Mouse (Mus musculus) heart, embryonic 15.5 days (tissue): Measurements from ENCODE around the gene Aatf. TPM values are rescaled to one million over a fixed set of nuclear protein-coding genes. Genes with fewer than 3 reads are reported as not detected.
A peak's percentile ranks its signal among the peaks of the same experiment; 100 is the strongest.

ENCODE experiments used
- ATAC-seq: fragments of 200-750 bp; cut with Nextera tagmentation; replicated peaks from 2 replicates; pipeline ENCODE4 v1.8.0; 2017; ENCODE audit warnings: low read depth, moderate TSS enrichment; ENCODE audit not compliant: insufficient number of reproducible peaks, insufficient read depth, low FRiP score
- H3K27ac ChIP-seq: fragments of 300-500 bp; sonication (generic); 2 replicates; pipeline ENCODE4 v1.5.1; 2015; ENCODE audit warnings: mild to moderate bottlenecking, inconsistent platforms
- H3K27me3 ChIP-seq: fragments of 300-500 bp; sonication (generic); 2 replicates; pipeline ENCODE4 v1.6.1; 2015; ENCODE audit warnings: inconsistent platforms
- H3K36me3 ChIP-seq: fragments of 300-500 bp; sonication (generic); 2 replicates; pipeline ENCODE4 v1.6.1; 2015; ENCODE audit warnings: mild to moderate bottlenecking, inconsistent platforms
- H3K4me1 ChIP-seq: fragments of 300-500 bp; sonication (generic); replicated peaks from 2 replicates; pipeline ENCODE4 v1.6.1; 2015; ENCODE audit warnings: inconsistent platforms
- H3K4me2 ChIP-seq: fragments of 300-500 bp; sonication (generic); 2 replicates; pipeline ENCODE4 v1.6.1; 2015; ENCODE audit warnings: inconsistent platforms, mild to moderate bottlenecking, moderate library complexity
- H3K4me3 ChIP-seq: fragments of 300-500 bp; sonication (generic); 2 replicates; pipeline ENCODE4 v1.5.1; 2015; ENCODE audit warnings: mild to moderate bottlenecking, inconsistent platforms
- H3K9ac ChIP-seq: fragments of 300-500 bp; sonication (generic); 2 replicates; pipeline ENCODE4 v1.6.1; 2015; ENCODE audit warnings: mild to moderate bottlenecking, inconsistent platforms
- H3K9me3 ChIP-seq: fragments of 300-500 bp; sonication (generic); replicated peaks from 2 replicates; pipeline ENCODE4 v1.6.1; 2016; ENCODE audit warnings: inconsistent platforms
- WGBS: fragments of 180-500 bp; shearing (Covaris S2); methylation state at CpG from one replicate; pipeline ENCODE4 v1.1.7; 2015; ENCODE audit warnings: mixed read lengths; 5-methylcytosine and 5-hydroxymethylcytosine counted together
- polyA plus RNA-seq: library from polyadenylated mRNA; unstranded; fragments of >200 nt; fragmentation: Nextera tagmentation; extraction: Ambion mirVana; gene quantifications from 2 replicates; pipeline ENCODE4 v1.2.1, GENCODE M21; 2015

The Aatf gene
- polyA plus RNA-seq, 1 experiment from 2014 or later: 26.2 TPM

- 11% methylated on average over 31 of the region's 31 CpGs for WGBS
Observed at GRCm38 (mm10) chr11:84520269-84521070, 7.1 kb upstream of the Aatf start.

GRCm38 (mm10) chr11:84519576-84520268 is 6.4 kb upstream of the Aatf start:
- Histone ChIP-seq H3K36me3 (no peaks in the 10 kb centered on the region), H3K4me2 (no peak overlapping the region), H3K9ac (no peak overlapping the region), H3K27me3 (peaks cover 97% of the 10 kb centered on the region), H3K4me3 (0 out of 2 replicates have a peak overlapping the region, but pooled peaks have one; percentile 1), H3K4me1 (peaks cover 18% of the 10 kb centered on the region), H3K27ac (no peak overlapping the region), H3K9me3 (no peaks in the 10 kb centered on the region)
- no peak for ATAC-seq
- WGBS: 25% methylated on average over 34 of the region's 34 CpGs

More at GRCm38 (mm10) chr11:84520269-84521070, 7.1 kb upstream of the Aatf start:
- H3K36me3 ChIP-seq: no peaks in the 10 kb centered on the region
- peaks cover 26% of the 10 kb centered on the region for H3K4me1 ChIP-seq
- no peak overlapping the region for H3K4me2 ChIP-seq
- no peak overlapping the region for H3K27ac ChIP-seq
- no peaks in the 10 kb centered on the region for H3K9me3 ChIP-seq
- H3K27me3 ChIP-seq: peaks cover 97% of the 10 kb centered on the region
- no peak for ATAC-seq
- H3K9ac ChIP-seq: no peak overlapping the region
- 0 out of 2 replicates have a peak overlapping the region, but pooled peaks have one; percentile 1 for H3K4me3 ChIP-seq

- no peak for ATAC-seq
- H3K4me2 ChIP-seq: no peak overlapping the region
- H3K9ac ChIP-seq: no peak overlapping the region
- H3K27me3 ChIP-seq: peaks cover 97% of the 10 kb centered on the region
- no peaks in the 10 kb centered on the region for H3K36me3 ChIP-seq
- WGBS: 50% methylated on average over 12 of the region's 12 CpGs
- H3K4me1 ChIP-seq: peaks cover 13% of the 10 kb centered on the region
- H3K4me3 ChIP-seq: no peak overlapping the region
- H3K9me3 ChIP-seq: no peaks in the 10 kb centered on the region
- H3K27ac ChIP-seq: no peak overlapping the region
Observed at GRCm38 (mm10) chr11:84519036-84519435, 5.7 kb upstream of the Aatf start.

GRCm38 (mm10) chr11:84518261-84518660 is 4.9 kb upstream of the Aatf start:
- Histone ChIP-seq H3K36me3 (no peaks in the 10 kb centered on the region), H3K9ac (no peak overlapping the region), H3K4me3 (no peak overlapping the region), H3K27me3 (peaks cover 89% of the 10 kb centered on the region), H3K4me2 (no peak overlapping the region), H3K9me3 (no peaks in the 10 kb centered on the region), H3K4me1 (peaks cover 12% of the 10 kb centered on the region), H3K27ac (no peak overlapping the region)
- 67% methylated on average over 5 of the region's 5 CpGs for WGBS
- no peak for ATAC-seq

- no peaks in the 10 kb centered on the region for H3K36me3 ChIP-seq
- no peak overlapping the region for H3K4me3 ChIP-seq
- no peak overlapping the region for H3K4me2 ChIP-seq
- H3K4me1 ChIP-seq: peaks cover 14% of the 10 kb centered on the region
- no peak overlapping the region for H3K27ac ChIP-seq
- WGBS: 35% methylated on average over 2 of the region's 2 CpGs
- no peak for ATAC-seq
- H3K9me3 ChIP-seq: no peaks in the 10 kb centered on the region
- no peak overlapping the region for H3K9ac ChIP-seq
- peaks cover 81% of the 10 kb centered on the region for H3K27me3 ChIP-seq
Observed at GRCm38 (mm10) chr11:84517431-84517830, 4.1 kb upstream of the Aatf start.

GRCm38 (mm10) chr11:84516501-84517240 is 3.3 kb upstream of the Aatf start:
- Histone ChIP-seq H3K27ac (no peak overlapping the region), H3K4me1 (peaks cover 18% of the 10 kb centered on the region), H3K4me3 (no peak overlapping the region), H3K9me3 (no peaks in the 10 kb centered on the region), H3K27me3 (peaks cover 73% of the 10 kb centered on the region), H3K9ac (no peak overlapping the region), H3K36me3 (no peaks in the 10 kb centered on the region), H3K4me2 (no peak overlapping the region)
- no peak for ATAC-seq
- WGBS: 15% methylated on average over 14 of the region's 14 CpGs

- H3K4me2 ChIP-seq: peak overlapping the region; percentile 88; the same call in 1 of the 2 replicates
- H3K9me3 ChIP-seq: no peaks in the 10 kb centered on the region
- 0 out of 2 replicates have a peak overlapping the region, but pooled peaks have one; percentile 67 for H3K4me3 ChIP-seq
- H3K36me3 ChIP-seq: peaks cover 20% of the 10 kb centered on the region; the same call in 1 of the 2 replicates
- no peak overlapping the region for H3K27ac ChIP-seq
- no peak overlapping the region for H3K9ac ChIP-seq
- no peak for ATAC-seq
- peaks cover 30% of the 10 kb centered on the region for H3K27me3 ChIP-seq
- WGBS: 76% methylated on average over 1 of the region's 1 CpGs
- peaks cover 18% of the 10 kb centered on the region for H3K4me1 ChIP-seq
Observed at GRCm38 (mm10) chr11:84512031-84512430, 1.3 kb downstream of the Aatf start.

GRCm38 (mm10) chr11:84504296-84504695 is 9.0 kb downstream of the Aatf start:
- H3K27ac ChIP-seq: no peak overlapping the region
- no peaks in the 10 kb centered on the region for H3K4me1 ChIP-seq
- ATAC-seq: no peak
- H3K4me3 ChIP-seq: no peak overlapping the region
- no peak overlapping the region for H3K9ac ChIP-seq
- WGBS: 97% methylated on average over 1 of the region's 1 CpGs
- H3K9me3 ChIP-seq: no peaks in the 10 kb centered on the region
- peaks cover 20% of the 10 kb centered on the region for H3K36me3 ChIP-seq
- H3K27me3 ChIP-seq: no peaks in the 10 kb centered on the region
- H3K4me2 ChIP-seq: no peak overlapping the region

- WGBS: 76% methylated on average over 2 of the region's 2 CpGs
- Histone ChIP-seq H3K4me2 (no peak overlapping the region), H3K4me3 (no peak overlapping the region), H3K27ac (no peak overlapping the region), H3K9me3 (no peaks in the 10 kb centered on the region), H3K36me3 (peaks cover 12% of the 10 kb centered on the region; the same call in 1 of the 2 replicates), H3K4me1 (no peaks in the 10 kb centered on the region), H3K27me3 (no peaks in the 10 kb centered on the region), H3K9ac (no peak overlapping the region)
- ATAC-seq: no peak
Observed at GRCm38 (mm10) chr11:84497944-84498343, 15.4 kb downstream of the Aatf start.

- H3K27me3 ChIP-seq: no peaks in the 10 kb centered on the region
Observed at GRCm38 (mm10) chr11:84496901-84497300, 16.4 kb downstream of the Aatf start.

GRCm38 (mm10) chr11:84495774-84496173 is 17.5 kb downstream of the Aatf start:
- WGBS: 84% methylated on average over 4 of the region's 4 CpGs

More at GRCm38 (mm10) chr11:84496901-84497300, 16.4 kb downstream of the Aatf start:
- no peak overlapping the region for H3K9ac ChIP-seq
- peaks cover 13% of the 10 kb centered on the region for H3K36me3 ChIP-seq
- ATAC-seq: no peak
- H3K4me2 ChIP-seq: no peak overlapping the region
- H3K4me3 ChIP-seq: no peak overlapping the region
- H3K9me3 ChIP-seq: no peaks in the 10 kb centered on the region
- no peak overlapping the region for H3K27ac ChIP-seq
- H3K4me1 ChIP-seq: no peaks in the 10 kb centered on the region

More at GRCm38 (mm10) chr11:84495774-84496173, 17.5 kb downstream of the Aatf start:
- no peaks in the 10 kb centered on the region for H3K4me1 ChIP-seq
- no peak overlapping the region for H3K4me3 ChIP-seq
- ATAC-seq: no peak
- H3K27ac ChIP-seq: no peak overlapping the region
- H3K36me3 ChIP-seq: peaks cover 17% of the 10 kb centered on the region
- no peaks in the 10 kb centered on the region for H3K9me3 ChIP-seq
- H3K9ac ChIP-seq: no peak overlapping the region
- no peak overlapping the region for H3K4me2 ChIP-seq
- no peaks in the 10 kb centered on the region for H3K27me3 ChIP-seq
